ENCODE assay signal across 9 mouse cellular contexts in genomic region chr1:162040490-162041274, GRCm38 (mm10).
A peak's percentile ranks its signal among the peaks of the same experiment; 100 is the strongest.
DNase-seq lines count a peak whose midpoint lies in the region; ATAC-seq and TF ChIP-seq lines count a peak whose summit lies in the region.
"Had no signal": no experiment of that assay in that cellular context is flagged by ENCODE, and none has a peak within 500 bp of the region (broad histone marks: within the 10 kb centered on the region; RNA-seq: fewer than 3 reads in every experiment).

No protein-coding gene starts in this region.

- 0 out of 4 replicates have a peak, but pooled peaks cover 0 to 4% of the 10 kb centered on the region in 2 experiments for H3K4me1 ChIP-seq in MEL (ENCODE audit: control insufficient read depth in 1 of 2, insufficient read depth in 2 of 2, low read length in 2 of 2)
- peaks cover 20 to 26% of the 10 kb centered on the region in 2 experiments for H3K4me1 ChIP-seq in heart, embryonic 14.5 days (ENCODE audit: control insufficient read depth in 2 of 2, insufficient read depth in 2 of 2, low read length in 2 of 2)
- peaks cover 74% of the 10 kb centered on the region for H3K4me1 ChIP-seq in limb, embryonic 14.5 days (ENCODE audit: control insufficient read depth, insufficient read depth, low read length)
- H3K4me1 ChIP-seq in thymus, adult 2 months (replicated peaks; ENCODE audit: control insufficient read depth, insufficient read depth, low read length): no peaks in the 10 kb centered on the region
- 0 out of 2 replicates have a peak, but pooled peaks cover 13% of the 10 kb centered on the region for H3K4me1 ChIP-seq in midbrain, embryonic 13.5 days (replicated peaks)

- no peaks in the 10 kb centered on the region for H3K9me3 ChIP-seq in MEL (replicated peaks; ENCODE audit: insufficient read depth, low read length)
- no peaks in the 10 kb centered on the region for H3K9me3 ChIP-seq in heart, embryonic 14.5 days (ENCODE audit: control insufficient read depth, low read length)
- no peaks in the 10 kb centered on the region for H3K9me3 ChIP-seq in limb, embryonic 14.5 days (ENCODE audit: control insufficient read depth, low read length)
- no peaks in the 10 kb centered on the region for H3K9me3 ChIP-seq in midbrain, embryonic 13.5 days
- H3K9me3 ChIP-seq: midbrain, embryonic 15.5 days had no signal

- H3K9ac ChIP-seq in MEL (ENCODE audit: control insufficient read depth, low read depth, low read length, poor library complexity, severe bottlenecking): no peak overlapping the region
- H3K9ac ChIP-seq in heart, embryonic 14.5 days (ENCODE audit: low read length): no peak overlapping the region
- no peak overlapping the region for H3K9ac ChIP-seq in limb, embryonic 14.5 days (ENCODE audit: low read depth, low read length, severe bottlenecking)
- H3K9ac ChIP-seq in midbrain, embryonic 13.5 days (replicated peaks): no peak overlapping the region
- H3K9ac ChIP-seq: midbrain, embryonic 15.5 days had no signal

- peaks cover 0 to 4% of the 10 kb centered on the region in 2 experiments; a peak in 2 of 4 replicates for H3K36me3 ChIP-seq in MEL (ENCODE audit: control insufficient read depth in 1 of 2, insufficient read depth in 2 of 2, low read length in 2 of 2)
- no peaks in the 10 kb centered on the region for H3K36me3 ChIP-seq in heart, embryonic 14.5 days (ENCODE audit: control insufficient read depth, insufficient read depth, low read length)
- H3K36me3 ChIP-seq in limb, embryonic 14.5 days (ENCODE audit: control insufficient read depth, insufficient read depth, low read length): no peaks in the 10 kb centered on the region
- no peaks in the 10 kb centered on the region for H3K36me3 ChIP-seq in thymus, adult 2 months (ENCODE audit: control insufficient read depth, insufficient read depth, low read length)
- H3K36me3 ChIP-seq in midbrain, embryonic 13.5 days: no peaks in the 10 kb centered on the region
- H3K36me3 ChIP-seq: midbrain, embryonic 15.5 days had no signal

- no peak overlapping the region for H3K27ac ChIP-seq in MEL (ENCODE audit: control insufficient read depth, low read depth, low read length)
- H3K27ac ChIP-seq in heart, embryonic 14.5 days (replicated peaks in 1 of 2; ENCODE audit: control insufficient read depth in 1 of 2, insufficient read depth in 1 of 2, low read depth in 2 of 2, low read length in 2 of 2): peak overlapping the region; percentile 55 to 84
- H3K27ac ChIP-seq in limb, embryonic 14.5 days (replicated peaks; ENCODE audit: low read depth, low read length): peak overlapping the region; percentile 96
- H3K27ac ChIP-seq in thymus, adult 2 months (ENCODE audit: control insufficient read depth, insufficient read depth, low read length): no peak overlapping the region
- H3K27ac ChIP-seq in midbrain, embryonic 13.5 days: no peak overlapping the region
- H3K27ac ChIP-seq: midbrain, embryonic 15.5 days had no signal

- no peak for TF ChIP-seq CTCF in MEL (IDR thresholded peaks at IDR 0.05 in 2 of 3, conservative IDR thresholded peaks at IDR 0.05 in 1 of 3; ENCODE audit: control insufficient read depth in 1 of 3, insufficient read depth in 1 of 3, low read depth in 2 of 3, low read length in 3 of 3, poor library complexity in 1 of 3, severe bottlenecking in 1 of 3)
- no peak for TF ChIP-seq CTCF in thymus, adult 2 months (IDR thresholded peaks at IDR 0.05; ENCODE audit: borderline replicate concordance, control insufficient read depth, extremely low read depth, insufficient read depth, low read length, poor library complexity)

- TF ChIP-seq POLR2A in MEL (IDR thresholded peaks at IDR 0.05; ENCODE audit: control insufficient read depth in 1 of 2, insufficient read depth in 1 of 2, low read depth in 1 of 2, low read length in 2 of 2, poor library complexity in 1 of 2): no peak
- TF ChIP-seq POLR2A in limb, embryonic 14.5 days (IDR thresholded peaks at IDR 0.05; ENCODE audit: borderline replicate concordance, extremely low read depth, insufficient read depth, insufficient read length): no peak
- TF ChIP-seq POLR2A in thymus, adult 2 months (IDR thresholded peaks at IDR 0.05; ENCODE audit: control insufficient read depth, extremely low read depth, insufficient read depth, low read length, poor library complexity): no peak

- H3K4me3 ChIP-seq in MEL (ENCODE audit: control insufficient read depth in 1 of 2, insufficient read depth in 1 of 2, low read depth in 2 of 2, low read length in 2 of 2): no peak overlapping the region
- H3K4me3 ChIP-seq in heart, embryonic 14.5 days (ENCODE audit: control insufficient read depth in 1 of 2, insufficient read depth in 1 of 2, low read depth in 1 of 2, low read length in 2 of 2): no peak overlapping the region
- H3K4me3 ChIP-seq in limb, embryonic 14.5 days (replicated peaks; ENCODE audit: low read length): no peak overlapping the region
- H3K4me3 ChIP-seq in thymus, adult 2 months (ENCODE audit: control insufficient read depth, insufficient read depth, low read length): no peak overlapping the region
- no peak overlapping the region for H3K4me3 ChIP-seq in midbrain, embryonic 13.5 days (replicated peaks)
- H3K4me3 ChIP-seq: midbrain, embryonic 15.5 days had no signal

- no peak for TF ChIP-seq RAD21 in MEL (IDR thresholded peaks at IDR 0.05; ENCODE audit: low read depth, low read length)

- peak; percentile 94 for DNase-seq in heart, adult 11 months
- no peak for DNase-seq in heart, postnatal 4 days
- DNase-seq in MEL (ENCODE audit: low read depth, low spot score): peak; percentile 25
- no peak for DNase-seq in limb, embryonic 14.5 days (ENCODE audit: low spot score)
- DNase-seq in thymus, adult 2 months: no peak

- peaks cover 2% of the 10 kb centered on the region in 2 experiments; a peak in 3 of 4 replicates for H3K27me3 ChIP-seq in MEL (ENCODE audit: control insufficient read depth in 1 of 2, insufficient read depth in 2 of 2, low read length in 2 of 2)
- no peaks in the 10 kb centered on the region for H3K27me3 ChIP-seq in heart, embryonic 14.5 days (ENCODE audit: control insufficient read depth, insufficient read depth, low read length)
- no peaks in the 10 kb centered on the region for H3K27me3 ChIP-seq in limb, embryonic 14.5 days (ENCODE audit: control insufficient read depth, insufficient read depth, low read length)
- no peaks in the 10 kb centered on the region for H3K27me3 ChIP-seq in thymus, adult 2 months (ENCODE audit: control insufficient read depth, insufficient read depth, low read length)
- H3K27me3 ChIP-seq in midbrain, embryonic 13.5 days: no peaks in the 10 kb centered on the region
- H3K27me3 ChIP-seq: midbrain, embryonic 15.5 days had no signal

- no peaks in the 10 kb centered on the region for H3K79me2 ChIP-seq in MEL (ENCODE audit: control insufficient read depth, insufficient read depth, low read length, poor library complexity)

- no peak overlapping the region for H3K4me2 ChIP-seq in heart, embryonic 14.5 days (ENCODE audit: low read length)
- H3K4me2 ChIP-seq in limb, embryonic 14.5 days (replicated peaks; ENCODE audit: low read depth, low read length, severe bottlenecking): no peak overlapping the region
- no peak overlapping the region for H3K4me2 ChIP-seq in midbrain, embryonic 13.5 days (replicated peaks)
- H3K4me2 ChIP-seq: midbrain, embryonic 15.5 days had no signal

- WGBS in heart, embryonic 14.5 days: 71% methylated on average over 6 of the region's 6 CpGs
- 76% methylated on average over 6 of the region's 6 CpGs for WGBS in limb, embryonic 14.5 days
- 53% methylated on average over 6 of the region's 6 CpGs for WGBS in thymus, adult 2 months
- 94% methylated on average over 6 of the region's 6 CpGs for WGBS in midbrain, embryonic 13.5 days

- no peak; a peak in 1 of 4 replicates for TF ChIP-seq EP300 in MEL (IDR thresholded peaks at IDR 0.05; ENCODE audit: low read depth in 1 of 2, low read length in 2 of 2)

- ATAC-seq in heart, embryonic 14.5 days (ENCODE audit: insufficient number of reproducible peaks, insufficient read depth, low FRiP score, low read depth): 0 out of 2 replicates have a peak, but pooled peaks have one; percentile 41
- no peak for ATAC-seq in limb, embryonic 14.5 days (ENCODE audit: low FRiP score, low read depth)
- no peak for ATAC-seq in megakaryocyte progenitor cell, adult 5-6 weeks (replicated peaks; ENCODE audit: poor library complexity)
- no peak for ATAC-seq in midbrain, embryonic 13.5 days
- ATAC-seq: midbrain, embryonic 15.5 days had no signal

TF ChIP-seq in MEL, 35 proteins besides CTCF, POLR2A, EP300 and RAD21:
- TF ChIP-seq GATA1 (IDR thresholded peaks at IDR 0.05; ENCODE audit: low read depth, low read length): peak; percentile 35; the same call in 1 of the 2 replicates
- no peak for TF ChIP-seq HCFC1 (IDR thresholded peaks at IDR 0.05; ENCODE audit: low read depth, low read length)
TF ChIP-seq in MEL: peak in this region for 1.

Comparison
In these comparisons a context has a peak if more than half of its experiments do, and no peak if none do; other contexts are left out.
1. DNase-seq: peak in heart, adult 11 months (single experiment) and MEL (single experiment); none in heart, postnatal 4 days (single experiment), limb, embryonic 14.5 days (single experiment) and thymus, adult 2 months (single experiment).
2. H3K27ac ChIP-seq: peak in heart, embryonic 14.5 days (2 of 2) and limb, embryonic 14.5 days (single experiment); none in MEL (single experiment), thymus, adult 2 months (single experiment) and midbrain, embryonic 13.5 days (single experiment).